Mouse (Mus musculus) left cerebral cortex, postnatal 25 days (tissue): ENCODE measurements around the gene Aim2. TPM values are rescaled to one million over a fixed set of nuclear protein-coding genes. Genes with fewer than 3 reads are reported as not detected.
"Not testable (repeated sequence)": the region's sequence is repeated elsewhere in the genome, so short reads cannot be mapped to it uniquely, and the experiment has no call there.

Source experiments
- DNase-seq, 2 experiments: peaks; one replicate each; pipeline ENCODE4 v3.0.0; 2022; ENCODE audit warnings: low spot score in 2 of 2, mixed read lengths in 1 of 2
- intact Hi-C: fragments of 180-260 bp; cut with DNase I; formaldehyde crosslinking; loops from one replicate; pipeline ENCODE4 v1.15.1; 2025
- total RNA-seq, 2 experiments: library from RNA; stranded (reverse); gene quantifications; 2 replicates each; pipeline ENCODE4 v1.2.3; 2021

The Aim2 gene
- total RNA-seq, 2 experiments from 2014 or later = 1.6 to 2.5 TPM

GRCm38 (mm10) chr1:173432411-173432810 is 81.7 kb downstream of the Aim2 start:
- no peak for DNase-seq
- intact Hi-C loops = no loop called here

GRCm38 (mm10) chr1:173437161-173437953 is 86.7 kb downstream of the Aim2 start:
- intact Hi-C loops = no loop called here
- DNase-seq = no peak

GRCm38 (mm10) chr1:173440681-173441080 is 90.0 kb downstream of the Aim2 start:
- intact Hi-C loops = no loop called here
- DNase-seq = no peak

GRCm38 (mm10) chr1:173441210-173441609 is 90.5 kb downstream of the Aim2 start:
- DNase-seq = no peak
- intact Hi-C loops = no loop called here

- intact Hi-C loops = no loop called here
- no peak for DNase-seq
These were observed 92.4 kb downstream of the Aim2 start for GRCm38 (mm10) chr1:173443061-173443460.

GRCm38 (mm10) chr1:173447067-173447466 is 96.4 kb downstream of the Aim2 start:
- intact Hi-C loops = no loop called here
- no peak for DNase-seq

GRCm38 (mm10) chr1:173450621-173451020 is 99.9 kb downstream of the Aim2 start:
- intact Hi-C loops = loop anchor here (10.0 kb wide), 1 partner anchor 1104 kb away; no protein-coding TSS in a partner anchor

GRCm38 (mm10) chr1:173451665-173452064 is 101.0 kb downstream of the Aim2 start:
- intact Hi-C loops = loop anchor here (10.0 kb wide), 1 partner anchor 1103 kb away; no protein-coding TSS in a partner anchor
- DNase-seq = peak in 1 of 2 experiments; percentile 46

More at GRCm38 (mm10) chr1:173450621-173451020, 99.9 kb downstream of the Aim2 start:
- DNase-seq = peak in 1 of 2 experiments; percentile 54

GRCm38 (mm10) chr1:173456139-173456754 is 105.6 kb downstream of the Aim2 start:
- DNase-seq = peak; percentile 52 to 71
- intact Hi-C loops = loop anchor here (2.0 to 10.0 kb wide), 3 partner anchors 647 to 1099 kb away; no protein-coding TSS in a partner anchor

- DNase-seq = no peak
- intact Hi-C loops = loop anchor here (2.0 to 10.0 kb wide), 3 partner anchors 646 to 1098 kb away; no protein-coding TSS in a partner anchor
These were observed 106.1 kb downstream of the Aim2 start for GRCm38 (mm10) chr1:173456761-173457160.

- intact Hi-C loops, DNase-seq: not testable (repeated sequence)
These were observed 129.9 kb downstream of the Aim2 start for GRCm38 (mm10) chr1:173480399-173481181.

GRCm38 (mm10) chr1:173481182-173481574 is 130.5 kb downstream of the Aim2 start:
- DNase-seq, intact Hi-C loops: not testable (repeated sequence)

GRCm38 (mm10) chr1:173490812-173491480 is 140.3 kb downstream of the Aim2 start, which contains the start of gene Ifi206:
Gene Ifi206, minus strand, starts transcription at chr1:173491041.
- DNase-seq, intact Hi-C loops: not testable (repeated sequence)

GRCm38 (mm10) chr1:173491483-173491882 is 140.8 kb downstream of the Aim2 start:
- intact Hi-C loops, DNase-seq: not testable (repeated sequence)

GRCm38 (mm10) chr1:173510595-173510994 is 159.9 kb downstream of the Aim2 start:
- intact Hi-C loops, DNase-seq: not testable (repeated sequence)
